Mouse (Mus musculus) myocyte (in vitro differentiated cells): ENCODE measurements around the gene Kcnmb4. TPM values are rescaled to one million over a fixed set of nuclear protein-coding genes. Genes with fewer than 3 reads are reported as not detected.

Experiments
- H3K27me3 ChIP-seq: one replicate; pipeline ENCODE4 v1.6.1; 2011; ENCODE audit not compliant: control insufficient read depth, insufficient read depth, insufficient read length
- H3K36me3 ChIP-seq: one replicate; pipeline ENCODE4 v1.6.1; 2011; ENCODE audit not compliant: control insufficient read depth, insufficient read depth
- H3K4me2 ChIP-seq: one replicate; pipeline ENCODE4 v1.6.1; 2011; ENCODE audit warnings: low read depth, control low read depth
- H3K4me3 ChIP-seq: one replicate; pipeline ENCODE4 v1.5.1; 2011; ENCODE audit warnings: mild to moderate bottlenecking, control low read depth, moderate library complexity
- H3K79me2 ChIP-seq: one replicate; pipeline ENCODE4 v1.6.1; 2011; ENCODE audit not compliant: control insufficient read depth, insufficient read depth
- H3ac ChIP-seq: one replicate; pipeline ENCODE4 v1.6.1; 2011; ENCODE audit not compliant: control insufficient read depth, insufficient read length
- CEBPB ChIP-seq: IDR thresholded peaks from 2 replicates; pipeline ENCODE4 v1.6.1; 2011; ENCODE audit warnings: mild to moderate bottlenecking, moderate library complexity; ENCODE audit not compliant: poor library complexity, insufficient read depth, severe bottlenecking
- E2F4 ChIP-seq: IDR thresholded peaks from one replicate; pipeline ENCODE4 v1.6.1; 2011; ENCODE audit warnings: mild to moderate bottlenecking, control low read depth, moderate library complexity; ENCODE audit not compliant: insufficient read depth
- MAX ChIP-seq: IDR thresholded peaks from one replicate; pipeline ENCODE4 v1.6.1; 2011; ENCODE audit warnings: low read depth, mild to moderate bottlenecking, control low read depth
- MYOD1 ChIP-seq, 3 experiments: IDR thresholded peaks; one replicate each; pipeline ENCODE4 v1.6.1; 2011; ENCODE audit warnings: control low read depth in 2 of 3, low read depth in 2 of 3, mild to moderate bottlenecking in 2 of 3, moderate library complexity in 1 of 3; ENCODE audit not compliant: insufficient read length in 2 of 3, control insufficient read depth in 1 of 3
- MYOG ChIP-seq, 3 experiments: IDR thresholded peaks; one replicate each; pipeline ENCODE4 v1.6.1; 2011; ENCODE audit warnings: control low read depth in 2 of 3, low read depth in 2 of 3, mild to moderate bottlenecking in 2 of 3; ENCODE audit not compliant: insufficient read length in 2 of 3, control insufficient read depth in 1 of 3, insufficient read depth in 1 of 3
- POLR2A ChIP-seq: IDR thresholded peaks from one replicate; pipeline ENCODE4 v1.6.1; 2011; ENCODE audit warnings: low read depth, mild to moderate bottlenecking, control low read depth, moderate library complexity; ENCODE audit not compliant: insufficient read length
- POLR2AphosphoS2 ChIP-seq: IDR thresholded peaks from one replicate; pipeline ENCODE4 v1.6.1; 2011; ENCODE audit warnings: low read depth, control low read depth; ENCODE audit not compliant: insufficient read length
- REST ChIP-seq: IDR thresholded peaks from one replicate; pipeline ENCODE4 v1.6.1; 2011; ENCODE audit warnings: mild to moderate bottlenecking, control low read depth, moderate library complexity; ENCODE audit not compliant: insufficient read depth, insufficient read length
- SRF ChIP-seq: IDR thresholded peaks from one replicate; pipeline ENCODE4 v1.6.1; 2011; ENCODE audit warnings: low read depth; ENCODE audit not compliant: control insufficient read depth, insufficient read length
- TCF12 ChIP-seq: IDR thresholded peaks from one replicate; pipeline ENCODE4 v1.6.1; 2011; ENCODE audit warnings: mild to moderate bottlenecking, control low read depth; ENCODE audit not compliant: poor library complexity, insufficient read depth, severe bottlenecking
- TCF3 ChIP-seq: IDR thresholded peaks from one replicate; pipeline ENCODE4 v1.6.1; 2011; ENCODE audit warnings: low read depth, control low read depth; ENCODE audit not compliant: insufficient read length
- USF1 ChIP-seq: IDR thresholded peaks from one replicate; pipeline ENCODE4 v1.6.1; 2011; ENCODE audit warnings: low read depth, mild to moderate bottlenecking, control low read depth, moderate library complexity
- polyA plus RNA-seq: library from polyadenylated mRNA; unstranded; fragments of >200 nt; fragmentation: generic; extraction: Trizol; gene quantifications from one replicate; pipeline ENCODE4 v1.2.1, GENCODE M21; 2012; ENCODE audit warnings: missing spikeins

Gene Kcnmb4
- polyA plus RNA-seq, 1 experiment = 2.1 TPM

DNA sequence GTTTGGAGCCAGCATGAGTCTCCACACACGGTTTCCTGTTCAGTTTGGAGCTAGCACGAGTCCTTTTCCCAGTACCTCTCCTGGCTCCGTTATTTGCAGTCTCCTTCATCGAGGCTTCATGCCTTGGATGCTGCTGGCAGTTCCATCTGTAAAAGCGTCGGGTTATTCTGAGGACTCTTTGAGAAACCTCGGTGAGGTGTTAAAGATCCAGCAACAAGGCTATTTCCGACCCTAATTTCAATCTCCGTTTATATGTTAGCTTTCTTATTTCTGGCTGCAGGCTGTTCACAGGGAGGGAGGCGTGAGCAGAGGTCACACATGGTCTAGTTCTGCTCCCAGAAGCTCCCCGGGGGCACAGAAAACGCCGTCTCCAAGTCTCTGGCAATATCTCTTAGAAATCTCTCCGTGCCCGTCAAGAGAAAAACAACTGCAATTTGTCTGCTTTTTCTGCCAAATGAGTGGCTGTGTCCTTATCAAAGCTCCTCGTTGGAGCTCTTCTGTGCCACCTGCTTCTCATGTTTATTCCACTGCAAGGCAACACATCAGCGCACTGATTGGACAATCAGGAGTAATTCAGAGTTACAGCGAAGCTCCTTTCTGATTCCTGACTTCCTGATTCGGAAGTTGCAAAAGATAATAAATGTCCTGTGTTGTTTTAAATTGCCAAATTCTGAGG, 65.9 kb downstream of the Kcnmb4 start:
- TF ChIP-seq POLR2A (no peak), CEBPB (no peak), USF1 (no peak), E2F4 (no peak), POLR2AphosphoS2 (no peak), TCF12 (no peak), MAX (no peak), REST (no peak), MYOG (IDR thresholded peaks at IDR 0.05; ENCODE audit: control insufficient read depth in 1 of 3, insufficient read depth in 1 of 3, insufficient read length in 2 of 3, low read depth in 2 of 3) (no peak), SRF (no peak), MYOD1 (IDR thresholded peaks at IDR 0.05; ENCODE audit: control insufficient read depth in 1 of 3, insufficient read length in 2 of 3, low read depth in 2 of 3) (no peak), TCF3 (no peak)
- no peak overlapping the region for H3K4me2 ChIP-seq

DNA sequence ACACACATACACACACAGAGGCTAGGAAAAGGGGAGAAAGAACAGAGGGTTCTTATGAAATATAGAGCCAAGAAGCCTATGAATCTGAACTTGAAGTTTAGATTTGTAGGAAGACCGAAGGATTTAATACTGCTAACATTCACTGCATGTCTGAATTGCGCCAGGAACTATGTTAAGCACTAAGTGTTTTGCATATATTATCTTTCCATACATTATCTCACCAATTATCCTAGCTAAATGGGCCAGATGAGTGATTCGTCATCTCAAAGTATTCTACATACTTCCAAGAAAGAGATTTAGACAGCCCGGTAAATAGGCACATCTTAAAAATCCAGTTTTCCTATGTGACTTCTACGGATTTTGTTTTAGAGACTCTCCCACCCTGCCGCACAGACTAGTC, 68.7 kb downstream of the Kcnmb4 start:
- TF ChIP-seq USF1 (no peak), TCF12 (no peak), MYOD1 (IDR thresholded peaks at IDR 0.05; ENCODE audit: control insufficient read depth in 1 of 3, insufficient read length in 2 of 3, low read depth in 2 of 3) (no peak), E2F4 (no peak), POLR2A (no peak), TCF3 (no peak)
- Histone ChIP-seq H3K4me2 (no peak overlapping the region), H3K79me2 (no peaks in the 10 kb centered on the region), H3K27me3 (no peaks in the 10 kb centered on the region), H3K4me3 (no peak overlapping the region), H3K36me3 (no peaks in the 10 kb centered on the region), H3ac (no peak overlapping the region)

More for the DNA sequence above, 65.9 kb downstream of the Kcnmb4 start:
- no peak overlapping the region for H3ac ChIP-seq
- H3K4me3 ChIP-seq = no peak overlapping the region
- no peaks in the 10 kb centered on the region for H3K79me2 ChIP-seq
- H3K36me3 ChIP-seq = no peaks in the 10 kb centered on the region
- H3K27me3 ChIP-seq = no peaks in the 10 kb centered on the region

DNA sequence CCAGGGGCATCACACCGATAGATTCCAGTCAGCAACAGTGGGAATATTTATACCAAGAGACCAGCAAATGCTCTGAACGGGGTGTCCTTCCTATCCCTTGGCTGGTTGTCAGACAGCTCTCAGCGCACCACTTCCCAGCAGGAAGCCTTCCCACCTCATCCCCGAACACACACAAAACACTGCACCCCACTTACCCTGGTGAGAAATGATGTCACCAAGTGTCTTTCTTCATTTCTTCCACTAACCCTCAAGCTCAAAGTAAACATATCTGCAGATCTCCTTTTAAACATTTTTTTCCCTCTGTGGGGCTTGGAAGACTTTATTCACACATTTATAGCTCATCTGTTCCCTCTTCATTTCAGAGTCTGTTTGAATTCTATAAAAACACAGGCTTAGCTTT, 70.0 kb downstream of the Kcnmb4 start:
- Histone ChIP-seq H3ac (no peak overlapping the region), H3K4me2 (no peak overlapping the region), H3K79me2 (no peaks in the 10 kb centered on the region), H3K4me3 (no peak overlapping the region), H3K27me3 (no peaks in the 10 kb centered on the region), H3K36me3 (no peaks in the 10 kb centered on the region)
- TF ChIP-seq TCF12 = no peak
- no peak for TF ChIP-seq REST
- no peak for TF ChIP-seq MYOG (IDR thresholded peaks at IDR 0.05; ENCODE audit: control insufficient read depth in 1 of 3, insufficient read depth in 1 of 3, insufficient read length in 2 of 3, low read depth in 2 of 3)
- no peak for TF ChIP-seq MAX
- TF ChIP-seq POLR2A = no peak
- TF ChIP-seq E2F4 = no peak
- TF ChIP-seq SRF = no peak
- no peak for TF ChIP-seq USF1
- TF ChIP-seq CEBPB = no peak
- TF ChIP-seq MYOD1 (IDR thresholded peaks at IDR 0.05; ENCODE audit: control insufficient read depth in 1 of 3, insufficient read length in 2 of 3, low read depth in 2 of 3) = no peak
- TF ChIP-seq TCF3 = no peak
- TF ChIP-seq POLR2AphosphoS2 = no peak

- Histone ChIP-seq H3ac (no peak overlapping the region), H3K4me2 (no peak overlapping the region), H3K4me3 (no peak overlapping the region), H3K36me3 (no peaks in the 10 kb centered on the region), H3K79me2 (no peaks in the 10 kb centered on the region), H3K27me3 (no peaks in the 10 kb centered on the region)
- TF ChIP-seq E2F4 (no peak), POLR2AphosphoS2 (no peak), TCF3 (no peak), CEBPB (no peak), MYOD1 (IDR thresholded peaks at IDR 0.05; ENCODE audit: control insufficient read depth in 1 of 3, insufficient read length in 2 of 3, low read depth in 2 of 3) (no peak), POLR2A (no peak), SRF (no peak), REST (no peak), MAX (no peak), USF1 (no peak), TCF12 (no peak), MYOG (IDR thresholded peaks at IDR 0.05; ENCODE audit: control insufficient read depth in 1 of 3, insufficient read depth in 1 of 3, insufficient read length in 2 of 3, low read depth in 2 of 3) (no peak)
These were observed 70.8 kb downstream of the Kcnmb4 start for GRCm38 (mm10) chr10:116402742-116403425.
